Mouse (Mus musculus): ENCODE measurements around the gene Pcca. TPM values are rescaled to one million over a fixed set of nuclear protein-coding genes. Genes with fewer than 3 reads are reported as not detected.

Gene Pcca
- total RNA-seq, 1 experiment = 12.3 TPM

DNA sequence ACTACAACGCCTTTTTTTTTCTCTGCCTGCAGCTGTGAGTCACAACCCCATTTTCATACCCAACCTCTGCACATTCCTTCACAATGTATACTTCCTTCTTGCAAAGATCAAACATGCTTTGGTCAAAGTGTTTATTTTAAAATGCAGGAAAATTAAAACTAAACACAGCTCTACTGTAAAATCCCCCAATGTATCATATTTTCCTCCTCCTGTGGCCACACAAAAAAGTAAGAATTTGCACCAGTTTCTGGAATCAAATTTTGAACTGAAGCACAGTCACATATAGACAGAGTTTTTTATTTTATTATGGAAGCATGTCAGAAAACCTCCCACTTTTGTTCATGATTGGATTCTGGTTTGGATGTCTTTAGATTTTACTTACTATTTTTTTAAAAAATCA is 47.5 kb upstream of the Pcca start:
- no peaks in the 10 kb centered on the region for H3K36me3 ChIP-seq (ENCODE audit: control insufficient read depth, insufficient read depth, low read length, poor library complexity, severe bottlenecking)
- in situ Hi-C loops (cut with MboI; ENCODE audit: low sequenced_read_pairs in 2 of 2, unreplicated experiment in 2 of 2) = no loop called here
- H3K4me3 ChIP-seq (ENCODE audit: insufficient read depth in 1 of 2, low read depth in 1 of 2, low read length in 2 of 2, poor library complexity in 1 of 2, severe bottlenecking in 1 of 2) = no peak overlapping the region
- peaks cover 0 to 5% of the 10 kb centered on the region in 2 experiments; a peak in 2 of 4 replicates for H3K4me1 ChIP-seq (ENCODE audit: control insufficient read depth in 2 of 2, insufficient read depth in 2 of 2, low read length in 2 of 2, poor library complexity in 1 of 2)
- no peaks in the 10 kb centered on the region for H3K9me3 ChIP-seq (ENCODE audit: control insufficient read depth, insufficient read depth, low read depth, low read length)
- H3K27ac ChIP-seq (ENCODE audit: insufficient read depth, low read depth, low read length, poor library complexity, severe bottlenecking) = no peak overlapping the region
- no peak overlapping the region for H3K9ac ChIP-seq (ENCODE audit: insufficient read depth, low read depth, low read length, poor library complexity, severe bottlenecking)
- TF ChIP-seq MAFK (IDR thresholded peaks at IDR 0.05; ENCODE audit: insufficient read depth, low read depth, low read length) (no peak), HCFC1 (IDR thresholded peaks at IDR 0.05; ENCODE audit: borderline replicate concordance, insufficient read depth, low read length) (no peak)
- DNase-seq (ENCODE audit: low read depth, low spot score) = no peak

DNA sequence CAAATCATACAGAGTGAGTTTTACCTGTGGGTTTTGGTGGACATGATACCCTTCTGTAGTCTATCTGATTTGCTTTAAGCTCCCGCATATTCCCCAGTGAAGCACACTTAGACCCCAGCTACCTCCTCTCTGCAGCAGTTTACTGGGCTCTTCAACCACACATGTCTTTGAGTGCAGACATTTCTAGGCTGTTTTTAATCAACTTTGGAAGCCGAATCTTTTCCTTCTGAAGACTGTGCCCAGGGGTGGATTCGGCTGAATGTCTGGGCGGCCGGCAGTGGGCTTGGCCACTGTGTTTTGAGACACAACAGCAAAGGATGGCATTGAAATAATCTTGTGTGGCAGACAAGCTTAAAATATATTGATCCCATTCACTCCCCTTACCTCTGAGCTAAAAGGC is 46.8 kb upstream of the Pcca start:
- Histone ChIP-seq H3K27ac (ENCODE audit: insufficient read depth, low read depth, low read length, poor library complexity, severe bottlenecking) (no peak overlapping the region), H3K9ac (ENCODE audit: insufficient read depth, low read depth, low read length, poor library complexity, severe bottlenecking) (no peak overlapping the region), H3K9me3 (ENCODE audit: control insufficient read depth, insufficient read depth, low read depth, low read length) (no peaks in the 10 kb centered on the region), H3K36me3 (ENCODE audit: control insufficient read depth, insufficient read depth, low read length, poor library complexity, severe bottlenecking) (no peaks in the 10 kb centered on the region), H3K4me1 (ENCODE audit: control insufficient read depth in 2 of 2, insufficient read depth in 2 of 2, low read length in 2 of 2, poor library complexity in 1 of 2) (peaks cover 0 to 5% of the 10 kb centered on the region in 2 experiments; a peak in 2 of 4 replicates), H3K4me3 (ENCODE audit: insufficient read depth in 1 of 2, low read depth in 1 of 2, low read length in 2 of 2, poor library complexity in 1 of 2, severe bottlenecking in 1 of 2) (no peak overlapping the region)
- in situ Hi-C loops (cut with MboI; ENCODE audit: low sequenced_read_pairs in 2 of 2, unreplicated experiment in 2 of 2) = no loop called here
- no peak for DNase-seq (ENCODE audit: low read depth, low spot score)
- no peak for TF ChIP-seq HCFC1 (IDR thresholded peaks at IDR 0.05; ENCODE audit: borderline replicate concordance, insufficient read depth, low read length)
- TF ChIP-seq ZC3H11A (IDR thresholded peaks at IDR 0.05; ENCODE audit: borderline replicate concordance, low read depth, low read length) = no peak
- TF ChIP-seq MAFK (IDR thresholded peaks at IDR 0.05; ENCODE audit: insufficient read depth, low read depth, low read length) = no peak
- no peak for TF ChIP-seq ZNF384 (IDR thresholded peaks at IDR 0.05; ENCODE audit: low read depth, low read length)
- TF ChIP-seq CHD2 (IDR thresholded peaks at IDR 0.05; ENCODE audit: low read depth, low read length) = no peak

DNA sequence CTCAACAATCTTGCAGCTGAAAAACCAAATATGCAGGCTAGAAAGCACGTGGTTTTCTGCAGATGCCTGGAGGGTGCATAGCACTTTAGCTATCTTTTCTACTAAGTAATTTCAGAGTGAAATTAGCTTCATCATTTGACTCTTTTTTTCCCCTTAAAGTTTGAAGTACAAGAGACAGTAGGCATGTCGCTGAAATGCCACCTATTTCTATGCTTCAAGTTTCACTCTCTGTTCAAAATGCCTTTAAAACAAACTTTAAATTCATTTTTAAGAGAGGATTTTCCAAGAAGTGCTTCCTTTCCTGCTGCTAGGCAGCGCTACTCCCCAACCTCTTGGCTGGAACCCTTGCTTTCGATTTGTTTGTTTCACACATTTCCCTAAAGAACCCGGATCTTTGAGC is 45.1 kb upstream of the Pcca start:
- DNase-seq (ENCODE audit: low read depth, low spot score) = no peak
- H3K9ac ChIP-seq (ENCODE audit: insufficient read depth, low read depth, low read length, poor library complexity, severe bottlenecking) = no peak overlapping the region

DNA sequence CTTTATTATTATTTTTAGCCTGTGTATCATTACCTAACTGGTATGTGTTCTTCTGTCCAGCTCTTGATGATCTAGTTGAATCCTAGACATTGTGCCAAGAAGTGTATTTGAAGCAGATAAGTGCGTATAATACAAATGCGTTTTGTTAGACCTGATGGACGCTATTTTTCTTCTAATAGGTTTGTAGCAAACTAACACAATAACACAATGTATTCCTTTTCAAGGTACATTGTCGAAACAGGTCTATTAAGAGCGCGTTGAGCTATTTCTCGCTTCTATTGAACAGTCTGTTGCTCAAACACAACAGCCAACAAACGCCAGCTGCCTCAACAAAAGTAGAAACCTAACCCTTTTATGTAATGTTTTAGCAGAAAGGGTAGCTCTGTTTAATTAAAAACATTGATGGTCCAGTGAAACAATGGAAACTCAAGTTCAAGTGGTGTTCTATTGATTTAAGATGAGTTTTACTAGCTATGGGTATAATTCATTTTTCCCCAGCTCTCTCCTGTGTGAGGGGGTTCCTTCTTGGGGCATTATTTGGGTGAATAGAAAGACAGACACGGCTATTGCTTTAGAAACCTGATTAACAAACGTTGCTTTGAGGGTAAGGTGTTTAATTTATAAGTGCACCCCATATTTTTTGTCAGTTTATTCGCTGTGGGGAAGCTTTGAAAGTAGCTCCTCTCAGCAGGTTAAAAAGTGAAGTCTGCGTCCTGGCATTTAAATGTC is 44.3 kb upstream of the Pcca start:
- Histone ChIP-seq H3K9me3 (ENCODE audit: control insufficient read depth, insufficient read depth, low read depth, low read length) (no peaks in the 10 kb centered on the region), H3K9ac (ENCODE audit: insufficient read depth, low read depth, low read length, poor library complexity, severe bottlenecking) (no peak overlapping the region), H3K4me3 (ENCODE audit: insufficient read depth in 1 of 2, low read depth in 1 of 2, low read length in 2 of 2, poor library complexity in 1 of 2, severe bottlenecking in 1 of 2) (peak overlapping the region in 1 of 2 experiments; percentile 61; a peak in 2 of 4 replicates), H3K4me1 (ENCODE audit: control insufficient read depth in 2 of 2, insufficient read depth in 2 of 2, low read length in 2 of 2, poor library complexity in 1 of 2) (no peaks in the 10 kb centered on the region; a peak in 1 of 4 replicates), H3K36me3 (ENCODE audit: control insufficient read depth, insufficient read depth, low read length, poor library complexity, severe bottlenecking) (no peaks in the 10 kb centered on the region), H3K27ac (ENCODE audit: insufficient read depth, low read depth, low read length, poor library complexity, severe bottlenecking) (no peak overlapping the region)
- in situ Hi-C loops (cut with MboI; ENCODE audit: low sequenced_read_pairs in 2 of 2, unreplicated experiment in 2 of 2) = no loop called here
- DNase-seq (ENCODE audit: low read depth, low spot score) = no peak
- no peak for TF ChIP-seq ZC3H11A (IDR thresholded peaks at IDR 0.05; ENCODE audit: borderline replicate concordance, low read depth, low read length)
- no peak for TF ChIP-seq ZNF384 (IDR thresholded peaks at IDR 0.05; ENCODE audit: low read depth, low read length)
- no peak for TF ChIP-seq MAFK (IDR thresholded peaks at IDR 0.05; ENCODE audit: insufficient read depth, low read depth, low read length)
- no peak for TF ChIP-seq CHD2 (IDR thresholded peaks at IDR 0.05; ENCODE audit: low read depth, low read length)
- TF ChIP-seq HCFC1 (IDR thresholded peaks at IDR 0.05; ENCODE audit: borderline replicate concordance, insufficient read depth, low read length) = no peak

More for the DNA sequence above, 45.1 kb upstream of the Pcca start:
- Histone ChIP-seq H3K9me3 (ENCODE audit: control insufficient read depth, insufficient read depth, low read depth, low read length) (no peaks in the 10 kb centered on the region), H3K36me3 (ENCODE audit: control insufficient read depth, insufficient read depth, low read length, poor library complexity, severe bottlenecking) (no peaks in the 10 kb centered on the region), H3K4me1 (ENCODE audit: control insufficient read depth in 2 of 2, insufficient read depth in 2 of 2, low read length in 2 of 2, poor library complexity in 1 of 2) (peaks cover 0 to 2% of the 10 kb centered on the region in 2 experiments; a peak in 2 of 4 replicates), H3K4me3 (ENCODE audit: insufficient read depth in 1 of 2, low read depth in 1 of 2, low read length in 2 of 2, poor library complexity in 1 of 2, severe bottlenecking in 1 of 2) (no peak overlapping the region), H3K27ac (ENCODE audit: insufficient read depth, low read depth, low read length, poor library complexity, severe bottlenecking) (no peak overlapping the region)
- in situ Hi-C loops (cut with MboI; ENCODE audit: low sequenced_read_pairs in 2 of 2, unreplicated experiment in 2 of 2) = no loop called here
- TF ChIP-seq MAFK (IDR thresholded peaks at IDR 0.05; ENCODE audit: insufficient read depth, low read depth, low read length) = no peak
- TF ChIP-seq CHD2 (IDR thresholded peaks at IDR 0.05; ENCODE audit: low read depth, low read length) = no peak
- TF ChIP-seq ZC3H11A (IDR thresholded peaks at IDR 0.05; ENCODE audit: borderline replicate concordance, low read depth, low read length) = no peak

Measured in ES-E14 (cell line).